Mouse (Mus musculus) mouse trophoblast stem cell (cell line): ENCODE measurements around the gene Miox.

Experiments used
- in situ Hi-C, 2 experiments: fragments of 300-500 bp; cut with MseI, MboI; formaldehyde crosslinking; loops; 2 replicates in 1 of 2; 3 replicates in 1 of 2; pipeline ENCODE4 v1.15.1; 2025

The Miox gene

DNA sequence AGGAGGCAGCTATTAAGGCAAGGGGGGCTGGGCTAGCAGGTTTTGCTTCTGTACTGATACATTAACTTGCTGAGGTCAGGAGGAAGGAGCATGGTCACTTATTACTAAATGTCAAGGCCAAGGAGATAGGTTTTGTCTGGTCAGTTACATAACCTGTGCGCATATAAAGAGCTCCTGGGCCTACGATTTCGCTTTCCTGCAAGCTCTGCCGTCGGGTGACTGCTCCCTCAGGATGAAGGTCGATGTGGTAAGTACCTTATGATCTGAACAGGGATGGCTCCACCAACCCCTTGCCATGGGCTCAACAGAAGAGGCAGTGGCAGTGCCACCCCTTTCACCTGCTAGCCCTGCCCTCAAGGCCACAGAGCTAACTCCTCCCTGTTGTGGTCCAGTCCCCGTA, at the start of gene Miox:
Gene Miox (plus strand): TSS at position 128 of the 400 bp plus-strand sequence.
- in situ Hi-C loops: no loop called here

DNA sequence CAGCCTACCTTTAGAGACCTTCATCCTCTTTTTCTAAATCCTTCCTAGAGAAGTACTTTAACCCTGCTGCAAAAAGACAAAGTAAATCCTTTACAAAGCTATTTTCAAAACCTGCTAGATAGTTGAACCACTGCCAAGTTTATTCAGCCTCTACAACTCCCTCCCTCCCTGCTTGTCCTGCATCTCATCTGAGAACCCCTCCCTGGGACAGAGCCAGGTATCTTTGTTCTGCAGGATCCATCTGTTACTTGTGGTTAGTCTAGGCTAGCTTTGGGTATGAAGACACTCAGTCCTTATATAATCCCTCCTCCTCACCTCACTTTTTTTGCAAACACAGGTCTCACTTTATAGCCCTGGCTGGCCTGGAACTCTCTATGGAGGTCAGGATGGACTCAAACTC, 49.2 kb upstream of the Miox start:
- in situ Hi-C loops: no loop called here

GRCm38 (mm10) chr15:89285478-89285877, 48.7 kb upstream of the Miox start:
- in situ Hi-C loops: no loop called here

GRCm38 (mm10) chr15:89286114-89286513, 48.1 kb upstream of the Miox start:
- in situ Hi-C loops: no loop called here

DNA sequence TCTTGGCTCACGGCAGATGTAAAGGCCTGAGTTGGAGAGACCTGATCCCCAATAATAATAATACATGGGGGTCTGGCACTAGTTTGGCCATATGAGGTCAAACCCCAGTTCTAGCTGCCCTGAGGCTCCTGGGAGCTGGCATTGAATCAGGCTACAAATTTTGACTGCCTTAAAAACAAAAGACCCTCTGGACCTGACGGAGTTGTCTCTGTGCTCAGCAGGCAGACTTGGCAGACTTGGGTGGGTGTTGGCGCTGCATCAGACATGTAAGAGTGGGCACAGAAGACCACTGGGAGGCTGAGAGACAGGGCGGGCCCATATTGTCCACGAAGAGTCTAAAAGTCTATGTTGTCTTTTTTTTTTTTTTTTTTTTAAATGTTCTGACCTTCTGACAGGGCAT, 47.6 kb upstream of the Miox start:
- in situ Hi-C loops: no loop called here

GRCm38 (mm10) chr15:89288227-89288767, 45.9 kb upstream of the Miox start:
- in situ Hi-C loops: no loop called here

GRCm38 (mm10) chr15:89289455-89289854, 44.7 kb upstream of the Miox start:
- in situ Hi-C loops: no loop called here

DNA sequence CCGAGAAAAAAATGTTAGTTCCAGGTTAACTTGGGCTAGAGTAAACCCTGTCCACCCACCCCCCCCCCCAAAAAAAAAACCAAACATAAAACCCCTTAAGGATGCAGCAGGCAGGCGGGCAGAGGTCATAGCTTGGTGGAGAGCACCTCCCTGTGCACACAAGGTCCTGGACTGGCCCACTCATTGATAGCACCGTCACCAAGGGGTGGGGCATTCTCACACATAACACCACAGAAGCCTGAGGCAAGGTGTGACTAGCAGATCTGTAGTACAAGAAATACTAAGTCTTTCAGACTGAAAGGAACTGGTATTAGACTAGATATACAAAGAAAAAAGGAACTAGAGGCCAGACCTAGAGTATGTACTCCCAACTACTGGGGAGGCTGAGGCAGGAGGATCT, 42.7 kb upstream of the Miox start:
- in situ Hi-C loops: no loop called here

DNA sequence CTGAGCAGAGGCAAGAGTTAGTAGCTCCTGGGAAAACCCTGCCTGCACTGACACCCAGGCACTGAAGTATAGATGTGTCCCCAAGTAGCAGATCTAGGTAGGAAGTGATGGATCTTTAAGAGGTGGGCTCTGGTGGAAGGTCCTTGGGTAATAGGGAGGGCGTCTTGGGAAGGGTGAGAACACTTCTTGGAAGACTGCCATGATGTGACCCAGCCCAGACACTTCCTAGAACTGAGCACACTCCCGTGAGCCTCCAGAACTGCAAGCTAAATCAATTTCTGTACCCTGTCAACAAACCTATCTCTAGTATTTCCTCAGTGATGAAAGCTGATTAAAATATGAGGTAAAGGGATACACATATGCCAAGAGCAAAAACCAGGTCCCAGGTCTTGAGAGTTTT, 41.4 kb upstream of the Miox start:
- in situ Hi-C loops: no loop called here

DNA sequence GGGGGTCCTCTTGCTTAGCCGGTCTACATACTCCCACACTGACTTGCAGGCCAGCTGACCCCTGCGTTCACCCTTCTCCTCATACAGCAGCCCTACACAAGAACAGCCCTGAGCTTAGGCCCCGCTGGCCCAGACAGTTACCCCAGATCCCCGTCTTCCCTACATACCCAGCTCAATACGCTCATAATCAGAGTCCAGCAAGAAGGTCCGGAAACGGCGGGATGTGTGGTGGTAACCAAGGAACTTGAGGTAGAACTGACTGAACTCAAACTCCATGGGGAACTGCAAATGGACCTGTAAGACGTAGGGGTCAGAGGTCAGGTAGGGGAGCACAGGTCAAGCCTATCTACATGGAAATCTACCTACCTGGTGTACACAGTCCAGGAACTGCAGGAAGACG, 40.4 kb upstream of the Miox start:
- in situ Hi-C loops: no loop called here

- in situ Hi-C loops: no loop called here
Observed at GRCm38 (mm10) chr15:89295580-89296165, 38.5 kb upstream of the Miox start.

DNA sequence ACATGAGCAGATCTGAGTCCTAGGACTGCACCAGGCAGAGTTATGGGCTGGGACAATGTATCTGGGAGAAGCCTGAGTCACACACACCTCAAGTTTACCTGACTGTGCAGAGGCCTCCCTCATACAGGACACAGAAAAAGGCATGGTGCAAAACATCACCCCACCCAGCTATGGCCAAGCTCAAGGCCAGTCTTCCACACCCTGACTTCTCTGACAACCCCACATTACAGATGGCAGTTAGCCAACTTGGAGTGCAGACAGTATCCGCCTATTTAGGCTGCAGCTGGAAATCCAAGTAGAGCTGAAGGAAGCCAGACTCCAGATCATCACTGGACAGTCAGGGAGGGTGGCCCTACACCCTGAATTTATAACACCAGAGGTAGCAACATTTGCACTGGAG, 37.7 kb upstream of the Miox start:
- in situ Hi-C loops: no loop called here

DNA sequence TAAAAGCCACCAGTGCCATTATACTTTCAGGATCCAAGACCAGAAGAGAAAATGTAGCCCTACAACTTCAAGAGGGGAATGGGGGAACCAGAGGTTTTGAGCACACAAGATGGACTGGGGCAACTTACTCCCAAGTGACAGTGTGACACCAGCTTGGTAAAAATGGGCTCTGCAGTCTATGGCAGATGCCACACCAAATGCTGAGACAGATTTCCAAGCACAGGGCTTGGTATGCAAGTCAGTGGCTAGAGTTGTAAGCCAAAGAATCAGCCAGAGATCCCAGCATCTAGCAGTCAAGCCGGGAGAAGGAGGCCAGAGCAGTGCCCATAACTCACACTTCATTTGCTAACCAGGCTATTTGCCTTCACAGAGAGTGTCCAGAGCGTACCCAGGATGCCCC, 36.5 kb upstream of the Miox start:
- in situ Hi-C loops: no loop called here

DNA sequence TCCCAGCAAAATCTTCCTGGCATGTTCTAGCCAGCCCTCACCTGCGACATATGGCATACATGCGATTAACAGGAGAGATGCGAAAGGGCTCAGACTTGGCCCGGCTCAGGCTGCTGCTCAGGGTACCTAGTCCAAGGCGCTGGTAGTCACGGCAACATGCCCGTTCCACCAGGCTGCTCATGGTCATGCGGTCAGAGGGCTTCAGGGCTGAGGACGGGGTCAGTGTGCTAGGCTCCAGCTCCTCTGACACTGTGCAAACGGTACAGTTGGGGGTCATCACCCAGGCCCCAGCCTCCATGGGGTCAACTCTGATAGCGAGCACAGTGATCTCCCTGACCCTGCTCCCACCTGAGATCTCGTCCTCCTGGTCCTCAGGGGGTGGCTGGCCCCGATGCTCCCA, 34.0 kb upstream of the Miox start:
- in situ Hi-C loops: no loop called here

DNA sequence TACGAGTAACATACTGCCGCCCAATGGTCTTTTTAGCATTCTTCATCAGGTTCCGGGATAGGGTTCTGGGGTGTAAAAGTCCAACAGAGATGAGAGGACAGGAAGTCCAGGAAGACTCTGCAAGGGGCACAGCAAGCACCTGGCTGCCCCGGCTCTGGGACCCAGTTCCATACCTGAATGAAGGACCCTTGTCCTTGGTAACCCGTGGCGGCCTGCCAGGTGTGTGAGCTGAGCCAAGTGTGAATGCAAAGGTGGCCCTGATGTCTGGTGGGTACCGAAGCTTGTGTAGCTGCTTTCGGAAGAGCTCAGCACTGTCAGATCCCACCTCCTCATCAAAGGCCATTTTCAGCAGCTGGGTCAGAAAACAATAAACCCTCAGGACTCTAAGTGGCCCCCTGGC, 33.6 kb upstream of the Miox start:
- in situ Hi-C loops: no loop called here

DNA sequence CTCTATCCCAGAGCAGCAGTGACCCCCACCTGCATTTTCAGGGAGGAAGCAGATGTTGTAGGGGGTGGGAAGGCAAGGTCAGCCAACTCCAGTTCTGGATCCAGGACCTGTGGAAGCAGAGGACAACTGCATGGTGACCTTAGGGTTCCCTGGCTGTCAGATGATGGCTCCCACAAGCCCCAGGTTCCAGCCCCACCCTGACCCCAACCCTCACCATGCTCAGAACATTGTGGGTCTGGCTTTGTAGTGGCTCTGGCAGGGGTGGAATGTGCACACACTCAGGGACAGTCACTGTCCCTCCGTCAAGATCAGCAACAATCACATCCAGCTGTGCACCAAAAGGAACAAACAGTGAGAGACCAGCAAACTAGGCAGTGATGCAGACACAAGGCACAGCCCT, 28.2 kb upstream of the Miox start:
- in situ Hi-C loops: no loop called here

GRCm38 (mm10) chr15:89307461-89307860, 26.7 kb upstream of the Miox start:
- in situ Hi-C loops: no loop called here

DNA sequence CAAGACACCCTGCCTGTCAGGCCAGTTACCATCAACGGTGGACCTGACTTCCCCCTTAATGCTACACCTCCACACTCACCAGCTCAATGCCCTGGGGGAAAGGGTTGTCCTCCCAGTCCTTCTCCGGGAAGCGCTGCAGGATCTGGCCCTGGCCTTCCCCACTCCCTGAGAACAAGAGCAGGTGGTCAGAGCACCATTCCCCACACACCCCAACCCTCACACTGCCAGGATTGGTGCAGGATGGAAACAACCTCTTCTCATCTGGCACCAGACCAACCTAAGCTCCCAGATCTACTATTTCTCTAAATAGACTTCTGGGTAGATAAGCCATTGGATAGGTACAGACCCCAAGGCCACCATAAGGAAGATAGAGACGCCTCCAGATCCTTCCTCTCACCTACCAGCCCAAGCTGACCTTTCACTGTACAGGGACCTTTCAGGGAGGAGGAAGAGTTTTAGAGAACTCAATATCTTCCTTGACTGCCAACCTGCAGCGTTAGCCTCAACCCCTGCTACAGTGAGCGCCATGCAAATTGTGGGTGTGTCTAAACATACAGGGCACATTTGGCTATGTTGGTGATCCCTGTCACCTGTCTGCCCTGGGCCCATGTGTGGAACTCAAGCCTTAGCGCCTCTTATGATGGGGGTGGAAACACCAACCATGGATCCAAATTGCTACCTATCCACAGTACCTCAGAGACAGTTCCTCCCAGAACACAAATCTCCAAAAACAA, 25.6 kb upstream of the Miox start:
- in situ Hi-C loops: no loop called here

DNA sequence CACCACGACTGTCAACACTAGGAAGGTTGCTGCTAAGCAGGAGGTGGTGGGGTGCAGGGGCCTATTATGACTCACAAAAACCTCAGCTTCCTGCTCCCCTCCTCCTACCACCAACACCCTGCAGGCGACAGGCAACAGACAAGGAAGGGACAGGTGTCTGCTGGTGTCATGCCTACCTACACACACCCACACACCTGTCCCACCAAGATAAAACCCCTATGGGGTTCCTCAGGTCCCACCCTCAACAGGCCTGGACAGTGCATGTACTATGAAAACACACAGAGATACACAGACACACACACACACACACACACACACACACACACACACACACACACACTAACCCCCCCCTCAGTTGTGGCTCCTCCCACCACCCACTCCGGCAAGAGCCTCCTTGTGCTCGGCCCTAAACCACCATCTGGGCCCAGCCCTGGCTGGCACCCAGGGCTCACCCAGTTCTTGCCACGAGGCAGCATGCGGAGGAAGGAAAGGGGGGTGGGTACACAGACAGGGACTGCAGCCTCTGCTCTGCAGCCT, 24.2 kb upstream of the Miox start:
- in situ Hi-C loops: no loop called here

- in situ Hi-C loops: no loop called here
Observed at GRCm38 (mm10) chr15:89313359-89313758, 20.8 kb upstream of the Miox start.

DNA sequence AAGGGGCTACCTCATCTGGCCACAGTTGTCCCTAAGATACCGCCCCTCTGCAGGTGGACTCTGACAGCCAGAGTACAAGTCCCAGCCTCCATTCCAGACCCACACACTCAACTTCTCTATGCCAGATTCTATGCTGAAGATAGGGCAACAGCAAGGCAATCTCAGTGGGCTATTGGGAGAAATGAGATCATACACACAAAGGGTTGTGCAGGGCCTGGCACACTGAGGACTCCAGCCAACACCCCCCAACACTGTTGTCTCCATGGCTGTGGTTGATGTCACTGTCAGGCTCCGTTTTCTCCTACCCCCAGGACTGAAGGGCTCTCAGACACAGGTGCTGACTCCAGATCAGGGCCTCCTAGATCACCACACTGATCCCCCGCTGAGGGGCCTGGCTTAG, 20.1 kb upstream of the Miox start:
- in situ Hi-C loops: no loop called here

- in situ Hi-C loops: no loop called here
Observed at GRCm38 (mm10) chr15:89314511-89315189, 19.5 kb upstream of the Miox start.
